Mouse (Mus musculus) kidney, embryonic 14.5 days (tissue): ENCODE measurements around the gene Fam49a. TPM values are rescaled to one million over a fixed set of nuclear protein-coding genes. Genes with fewer than 3 reads are reported as not detected.

Experiments
- ATAC-seq: fragments of 200-750 bp; cut with Nextera tagmentation; 2 replicates; pipeline ENCODE4 v1.8.0; 2017; ENCODE audit warnings: moderate number of reproducible peaks, mild to moderate bottlenecking, moderate TSS enrichment, moderate library complexity; ENCODE audit not compliant: low FRiP score, low TSS enrichment
- H3K27ac ChIP-seq: fragments of 300-500 bp; sonication (generic); 2 replicates; pipeline ENCODE4 v1.5.1; 2014; ENCODE audit warnings: low read depth, mild to moderate bottlenecking, low read length, moderate library complexity, mixed read lengths
- H3K27me3 ChIP-seq: fragments of 300-500 bp; sonication (generic); 2 replicates; pipeline ENCODE4 v1.6.1; 2014; ENCODE audit warnings: mild to moderate bottlenecking, low read length; ENCODE audit not compliant: control insufficient read depth, insufficient read depth
- H3K36me3 ChIP-seq: fragments of 300-500 bp; sonication (generic); 2 replicates; pipeline ENCODE4 v1.6.1; 2014; ENCODE audit warnings: low read length, mixed read lengths; ENCODE audit not compliant: control insufficient read depth, insufficient read depth
- H3K4me1 ChIP-seq: fragments of 300-500 bp; sonication (generic); 2 replicates; pipeline ENCODE4 v1.6.1; 2014; ENCODE audit warnings: low read length, mixed read lengths; ENCODE audit not compliant: control insufficient read depth, insufficient read depth
- H3K4me2 ChIP-seq: fragments of 300-500 bp; sonication (generic); replicated peaks from 2 replicates; pipeline ENCODE4 v1.6.1; 2014; ENCODE audit warnings: low read depth, mild to moderate bottlenecking, low read length
- H3K4me3 ChIP-seq: fragments of 300-500 bp; sonication (generic); 2 replicates; pipeline ENCODE4 v1.5.1; 2014; ENCODE audit warnings: mild to moderate bottlenecking, low read length
- H3K9ac ChIP-seq: fragments of 300-500 bp; sonication (generic); 2 replicates; pipeline ENCODE4 v1.6.1; 2014; ENCODE audit warnings: low read depth, mild to moderate bottlenecking, low read length, moderate library complexity
- H3K9me3 ChIP-seq: fragments of 300-500 bp; sonication (generic); 2 replicates; pipeline ENCODE4 v1.6.1; 2016; ENCODE audit warnings: low read length; ENCODE audit not compliant: control insufficient read depth
- WGBS: fragments of 180-500 bp; shearing (Covaris S2); extraction: QIAGEN DNeasy Blood & Tissue Kit; methylation state at CpG from one replicate; pipeline ENCODE4 v1.1.7; 2014; 5-methylcytosine and 5-hydroxymethylcytosine counted together
- polyA plus RNA-seq: library from polyadenylated mRNA; unstranded; fragments of >200 nt; fragmentation: Nextera tagmentation; extraction: Ambion mirVana; gene quantifications from 2 replicates; pipeline ENCODE4 v1.2.1, GENCODE M21; 2014

Gene Fam49a
- polyA plus RNA-seq, 1 experiment from 2014 or later: 8.7 TPM

- Histone ChIP-seq H3K9ac (peak overlapping the region; percentile 61), H3K4me3 (peak overlapping the region; percentile 28), H3K36me3 (no peaks in the 10 kb centered on the region), H3K27me3 (no peaks in the 10 kb centered on the region), H3K4me2 (peak overlapping the region; percentile 49), H3K9me3 (no peaks in the 10 kb centered on the region), H3K27ac (no peak overlapping the region), H3K4me1 (0 out of 2 replicates have a peak, but pooled peaks cover 4% of the 10 kb centered on the region)
- peak; percentile 94 for ATAC-seq
- 14% methylated on average over 25 of the region's 25 CpGs for WGBS
Observed at GRCm38 (mm10) chr12:12420841-12421579, 159.1 kb downstream of the Fam49a start.

GRCm38 (mm10) chr12:12421580-12421878 lies 159.6 kb downstream of the Fam49a start:
- Histone ChIP-seq H3K4me1 (0 out of 2 replicates have a peak, but pooled peaks cover 4% of the 10 kb centered on the region), H3K36me3 (no peaks in the 10 kb centered on the region), H3K9me3 (no peaks in the 10 kb centered on the region), H3K27me3 (no peaks in the 10 kb centered on the region), H3K4me2 (no peak overlapping the region; the same call in 1 of the 2 replicates), H3K9ac (peak overlapping the region; percentile 61; the same call in 1 of the 2 replicates), H3K27ac (no peak overlapping the region), H3K4me3 (no peak overlapping the region)
- WGBS: 91% methylated on average over 8 of the region's 8 CpGs
- ATAC-seq: no peak

GRCm38 (mm10) chr12:12425188-12425587 lies 163.2 kb downstream of the Fam49a start:
- no peak overlapping the region for H3K9ac ChIP-seq
- no peaks in the 10 kb centered on the region for H3K27me3 ChIP-seq
- H3K27ac ChIP-seq: no peak overlapping the region
- no peak overlapping the region for H3K4me3 ChIP-seq
- H3K36me3 ChIP-seq: no peaks in the 10 kb centered on the region
- WGBS: 78% methylated on average over 5 of the region's 5 CpGs
- H3K4me1 ChIP-seq: 0 out of 2 replicates have a peak, but pooled peaks cover 4% of the 10 kb centered on the region
- no peak for ATAC-seq
- no peak overlapping the region for H3K4me2 ChIP-seq
- no peaks in the 10 kb centered on the region for H3K9me3 ChIP-seq

GRCm38 (mm10) chr12:12427285-12427684 lies 165.3 kb downstream of the Fam49a start:
- Histone ChIP-seq H3K27ac (no peak overlapping the region), H3K4me3 (no peak overlapping the region), H3K4me2 (no peak overlapping the region), H3K9me3 (no peaks in the 10 kb centered on the region), H3K9ac (no peak overlapping the region), H3K36me3 (no peaks in the 10 kb centered on the region), H3K27me3 (no peaks in the 10 kb centered on the region), H3K4me1 (no peaks in the 10 kb centered on the region)
- no peak for ATAC-seq
- WGBS: 82% methylated on average over 1 of the region's 1 CpGs

GRCm38 (mm10) chr12:12428886-12429285 lies 166.9 kb downstream of the Fam49a start:
- H3K27me3 ChIP-seq: no peaks in the 10 kb centered on the region
- 81% methylated on average over 7 of the region's 7 CpGs for WGBS
- no peaks in the 10 kb centered on the region for H3K9me3 ChIP-seq
- no peaks in the 10 kb centered on the region for H3K36me3 ChIP-seq
- no peak overlapping the region for H3K4me3 ChIP-seq
- no peak overlapping the region for H3K4me2 ChIP-seq
- H3K9ac ChIP-seq: no peak overlapping the region
- H3K4me1 ChIP-seq: no peaks in the 10 kb centered on the region
- no peak for ATAC-seq
- no peak overlapping the region for H3K27ac ChIP-seq
